Mouse (Mus musculus) erythroblast, adult 5-6 weeks (primary cell): Measurements from ENCODE around the gene Gm4924. TPM values are rescaled to one million over a fixed set of nuclear protein-coding genes. Genes with fewer than 3 reads are reported as not detected.

Experiments used
- ATAC-seq: replicated peaks from 2 replicates; pipeline ENCODE4 v1.8.0; 2016; ENCODE audit warnings: moderate number of reproducible peaks, mild to moderate bottlenecking, moderate TSS enrichment, inconsistent platforms; ENCODE audit not compliant: poor library complexity, low FRiP score, severe bottlenecking
- total RNA-seq, 2 experiments: library from RNA; stranded (forward) in 1 of 2; stranded (reverse) in 1 of 2; fragments of 150-400 nt in 1 of 2; fragments of 200-764, 138-1000 nt in 1 of 2; gene quantifications; 2 replicates each; pipeline versions ENCODE4 v1.2.3 to v1.2.4; 2015 to 2017; ENCODE audit warnings: low replicate concordance in 2 of 2

Gene Gm4924
- total RNA-seq (2015; ENCODE audit: low replicate concordance), result 0.42 TPM in 1 of 2 replicates, not detected in the other
- total RNA-seq (2017; ENCODE audit: low replicate concordance), result not detected in 2 replicates

GRCm38 (mm10) chr10:82354083-82355010 is at the start of gene Gm4924:
TSS of gene Gm4924 (plus strand) at chr10:82354255.
- no peak for ATAC-seq

GRCm38 (mm10) chr10:82316482-82316881 is 37.6 kb upstream of the Gm4924 start, which contains the start of gene 4932415D10Rik:
TSS of gene 4932415D10Rik (minus strand) at chr10:82316582.
- no peak for ATAC-seq

- ATAC-seq, result no peak
Measured at GRCm38 (mm10) chr10:82320134-82320533, 33.9 kb upstream of the Gm4924 start.

- no peak for ATAC-seq
Measured at GRCm38 (mm10) chr10:82329826-82330225, 24.2 kb upstream of the Gm4924 start.

GRCm38 (mm10) chr10:82355401-82355800 is 1.3 kb downstream of the Gm4924 start:
- no peak for ATAC-seq

- ATAC-seq, result no peak
Measured at GRCm38 (mm10) chr10:82361911-82362310, 7.9 kb downstream of the Gm4924 start.

GRCm38 (mm10) chr10:82382992-82383391 is 28.9 kb downstream of the Gm4924 start:
- no peak for ATAC-seq

GRCm38 (mm10) chr10:82409511-82409910 is 55.5 kb downstream of the Gm4924 start:
- no peak for ATAC-seq

- ATAC-seq, result no peak
Measured at GRCm38 (mm10) chr10:82423631-82424030, 69.6 kb downstream of the Gm4924 start.

Other genes starting within 250 kb of the Gm4924 start
- 0.19 and 2.1 TPM in 2 replicates for gene AU041133, start 226.2 kb upstream of the Gm4924 start, total RNA-seq (2015; ENCODE audit: low replicate concordance)
- 2.1 and 2.2 TPM in 2 replicates for gene AU041133, start 226.2 kb upstream of the Gm4924 start, total RNA-seq (2017; ENCODE audit: low replicate concordance)
- gene Zfp938, start 113.0 kb upstream of the Gm4924 start, total RNA-seq (2015; ENCODE audit: low replicate concordance), result 0.19 and 1.9 TPM in 2 replicates
- 1.1 TPM in 1 of 2 replicates, not detected in the other for gene Zfp938, start 113.0 kb upstream of the Gm4924 start, total RNA-seq (2017; ENCODE audit: low replicate concordance)
- not detected in 2 replicates for gene 4932415D10Rik, start 37.7 kb upstream of the Gm4924 start, total RNA-seq (2015; ENCODE audit: low replicate concordance)
- gene 4932415D10Rik, start 37.7 kb upstream of the Gm4924 start, total RNA-seq (2017; ENCODE audit: low replicate concordance), result not detected in 2 replicates
- not detected in 2 replicates for gene Gm1553, start 138.4 kb downstream of the Gm4924 start, total RNA-seq (2015; ENCODE audit: low replicate concordance)
- gene Gm1553, start 138.4 kb downstream of the Gm4924 start, total RNA-seq (2017; ENCODE audit: low replicate concordance), result not detected in 2 replicates